ENCODE assay signal across 22 mouse cellular contexts in genomic region chr12:17220631-17221030, GRCm38 (mm10). TPM values are rescaled to one million over a fixed set of nuclear protein-coding genes. Genes with fewer than 3 reads are reported as not detected.
DNase-seq lines count a peak whose midpoint lies in the region; ATAC-seq and TF ChIP-seq lines count a peak whose summit lies in the region.
"Had no signal": no experiment of that assay in that cellular context is flagged by ENCODE, and none has a peak within 500 bp of the region (broad histone marks: within the 10 kb centered on the region; RNA-seq: fewer than 3 reads in every experiment).

No protein-coding gene starts in this region.

- H3K4me3 ChIP-seq in gastrocnemius, adult 2 months: no peak overlapping the region
- H3K4me3 ChIP-seq in intestine, postnatal 0 days (ENCODE audit: low read depth, low read length): no peak overlapping the region
- H3K4me3 ChIP-seq: embryonic facial prominence, embryonic 10.5 days; erythroblast, embryonic 14.5 days; heart, embryonic 13.5 days; liver, embryonic 15.5 days; neural tube, embryonic 13.5 days had no signal

- 65% methylated on average over 5 of the region's 5 CpGs for WGBS in intestine, postnatal 0 days

- H3K4me2 ChIP-seq in intestine, postnatal 0 days (replicated peaks; ENCODE audit: low read depth): no peak overlapping the region
- H3K4me2 ChIP-seq: heart, embryonic 13.5 days; liver, embryonic 15.5 days; neural tube, embryonic 13.5 days had no signal

- no peak overlapping the region for H3K9ac ChIP-seq in intestine, postnatal 0 days (ENCODE audit: low read depth, low read length)
- H3K9ac ChIP-seq: forebrain, postnatal 0 days; heart, embryonic 13.5 days; liver, embryonic 15.5 days; neural tube, embryonic 13.5 days had no signal

- no peaks in the 10 kb centered on the region for H3K4me1 ChIP-seq in intestine, postnatal 0 days (replicated peaks; ENCODE audit: control insufficient read depth, insufficient read depth, low read length)
- H3K4me1 ChIP-seq: embryonic facial prominence, embryonic 10.5 days; heart, embryonic 13.5 days; liver, embryonic 15.5 days had no signal

- H3K9me3 ChIP-seq in intestine, postnatal 0 days (ENCODE audit: control insufficient read depth): no peaks in the 10 kb centered on the region
- H3K9me3 ChIP-seq: embryonic facial prominence, embryonic 10.5 days; heart, embryonic 13.5 days; liver, embryonic 15.5 days; neural tube, embryonic 13.5 days had no signal

- DNase-seq in gastrocnemius, adult 2 months: peak; percentile 73
- no peak for DNase-seq in gastrocnemius, postnatal 4 days (ENCODE audit: low spot score in 2 of 2)
- DNase-seq in Muller cell, postnatal 12 days (ENCODE audit: inconsistent ontology term): peak; percentile 95
- peak; percentile 69 for DNase-seq in adrenal gland, postnatal 10 days
- DNase-seq in lung, postnatal 10 days: no peak
- DNase-seq in layer of hippocampus, adult 8-10 months (ENCODE audit: low spot score in 2 of 2): no peak
- DNase-seq: cerebellum, adult 11-12 months; forebrain, postnatal 0 days; heart, postnatal 4 days; kidney, adult 8-10 months; kidney, postnatal 36 days; right cerebral cortex, postnatal 4 days; thymus, adult 18-20 months had no signal

- H3K36me3 ChIP-seq in intestine, postnatal 0 days (ENCODE audit: control insufficient read depth, insufficient read depth): no peaks in the 10 kb centered on the region
- H3K36me3 ChIP-seq: embryonic facial prominence, embryonic 10.5 days; heart, embryonic 13.5 days; liver, embryonic 15.5 days; neural tube, embryonic 13.5 days had no signal

- no peaks in the 10 kb centered on the region for H3K27me3 ChIP-seq in intestine, postnatal 0 days (replicated peaks; ENCODE audit: control insufficient read depth, insufficient read depth, low read length)
- H3K27me3 ChIP-seq: heart, embryonic 13.5 days; liver, embryonic 15.5 days had no signal

- H3K27ac ChIP-seq in gastrocnemius, adult 2 months: peak overlapping the region; percentile 75
- H3K27ac ChIP-seq in intestine, postnatal 0 days (ENCODE audit: low read depth, low read length): no peak overlapping the region
- H3K27ac ChIP-seq: embryonic facial prominence, embryonic 10.5 days; heart, embryonic 13.5 days; liver, embryonic 15.5 days; neural tube, embryonic 13.5 days had no signal

- TF ChIP-seq CTCF in gastrocnemius, adult 2 months (IDR thresholded peaks at IDR 0.05): no peak
- no peak for TF ChIP-seq CTCF in intestine, postnatal 0 days (IDR thresholded peaks at IDR 0.05; ENCODE audit: low read depth)

- intact Hi-C loops in gastrocnemius, adult 2 months (cut with DNase I): loop anchor here (5.0 kb wide), 1 partner anchor 43 kb away; the partner anchor contains the start of gene Kcnf1

- ATAC-seq in monocyte, adult 5-6 weeks (replicated peaks; ENCODE audit: insufficient number of reproducible peaks, low FRiP score, low TSS enrichment, poor library complexity, severe bottlenecking): 0 out of 2 replicates have a peak, but pooled peaks have one; percentile 35
- no peak for ATAC-seq in intestine, postnatal 0 days
- ATAC-seq: forebrain, postnatal 0 days; lung, postnatal 0 days had no signal

RNA-seq across cellular contexts. Expression of gene Kcnf1, which starts 43.9 kb away (rescaled TPM):
- 10 to 100 TPM in 1 of 2 experiments, 1 to 10 TPM in 1; 4.2 to 15.5 TPM for total RNA-seq in gastrocnemius, adult 2 months (2021)
- total RNA-seq in gastrocnemius, postnatal 4 days (2021): 1 to 10 TPM; 5.1 to 5.8 TPM
- total RNA-seq in adrenal gland, postnatal 10 days (2021): under 1 TPM; 0.27 to 0.30 TPM
- total RNA-seq in monocyte, adult 5-6 weeks (2017): not detected in 3 replicates
- total RNA-seq in layer of hippocampus, adult 8-10 months (2022): 10 to 100 TPM; 34.5 to 49.7 (median 42.7) TPM
- polyA plus RNA-seq in intestine, postnatal 0 days (2015; fragmentation: Nextera tagmentation; extraction: Ambion mirVana): 1.2 and 1.4 TPM in 2 replicates
- total RNA-seq: granulocyte monocyte progenitor cell, adult 5-6 weeks had no signal
- polyA plus RNA-seq: erythroblast, embryonic 14.5 days had no signal

RNA-seq across cellular contexts. Expression of gene Pdia6, which starts 45.7 kb away (rescaled TPM):
- total RNA-seq in gastrocnemius, adult 2 months (2021): 10 to 100 TPM; 40.1 to 49.5 TPM
- total RNA-seq in gastrocnemius, postnatal 4 days (2021): 100 to 1,000 TPM; 140 to 153 TPM
- 100 to 1,000 TPM; 159 to 179 TPM for total RNA-seq in adrenal gland, postnatal 10 days (2021)
- total RNA-seq in monocyte, adult 5-6 weeks (2017): 231 to 298 TPM (median 241 TPM) in 3 replicates
- 100 to 1,000 TPM; 101 to 184 (median 146) TPM for total RNA-seq in layer of hippocampus, adult 8-10 months (2022)
- polyA plus RNA-seq in intestine, postnatal 0 days (2015; fragmentation: Nextera tagmentation; extraction: Ambion mirVana): 171 and 184 TPM in 2 replicates

Comparison
In these comparisons a context has a peak if more than half of its experiments do, and no peak if none do; other contexts are left out.
1. DNase-seq: peak in gastrocnemius, adult 2 months (single experiment), Muller cell, postnatal 12 days (single experiment) and adrenal gland, postnatal 10 days (single experiment); none in gastrocnemius, postnatal 4 days (0 of 2), lung, postnatal 10 days (single experiment) and layer of hippocampus, adult 8-10 months (0 of 2).